Mouse (Mus musculus) CD4-positive, CD25-positive, alpha-beta regulatory T cell, adult 2 months (primary cell): Measurements from ENCODE around the gene Fam207a.
A peak's percentile ranks its signal among the peaks of the same experiment; 100 is the strongest.

ENCODE experiments used
- DNase-seq: peaks from one replicate; pipeline ENCODE4 v3.0.0-alpha.2; 2012; ENCODE audit warnings: low read depth, low spot score

Gene Fam207a

GRCm38 (mm10) chr10:77515385-77516348 is at the start of gene Fam207a:
TSS of gene Fam207a (minus strand) at chr10:77515785.
- peak; percentile 99 for DNase-seq

DNA sequence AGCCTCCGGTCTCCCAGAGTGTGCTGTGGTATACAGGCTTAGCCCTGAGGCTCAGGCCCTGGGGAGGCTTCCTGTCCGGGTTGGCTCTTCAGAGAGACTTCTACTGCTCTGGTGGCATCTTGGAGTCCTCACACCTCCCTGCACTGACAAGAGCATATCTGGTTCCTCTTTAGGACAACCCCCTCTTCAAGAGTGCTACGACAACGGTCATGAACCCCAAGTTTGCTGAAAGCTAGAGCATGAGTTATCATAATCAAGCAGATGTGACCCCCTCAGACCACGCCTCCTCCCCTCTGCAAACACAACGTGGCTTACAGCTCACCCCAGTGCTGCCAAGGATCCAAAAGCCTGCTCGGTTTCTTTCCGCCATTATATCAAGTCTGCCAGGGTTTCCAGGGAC is 49.4 kb upstream of the Fam207a start:
- DNase-seq: no peak

DNA sequence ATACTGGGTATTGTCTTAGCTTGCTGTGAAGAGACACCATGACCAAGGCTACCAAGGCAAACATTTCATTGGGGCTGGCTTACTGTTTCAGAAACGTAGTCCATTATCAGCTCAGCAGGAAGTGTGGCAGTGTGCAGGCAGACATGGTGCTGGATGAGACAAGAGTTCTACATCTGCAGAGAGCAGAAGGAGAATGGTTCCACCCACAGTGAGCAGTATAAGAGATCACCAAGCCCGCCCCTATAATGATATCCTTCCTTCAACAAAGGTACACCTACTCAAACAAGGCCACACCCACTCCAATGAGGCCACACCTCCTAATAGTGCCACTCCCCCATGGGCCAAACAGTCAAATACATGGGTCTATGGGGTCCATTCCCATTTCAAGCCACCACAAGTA is 45.9 kb upstream of the Fam207a start:
- peak; percentile 36 for DNase-seq

DNA sequence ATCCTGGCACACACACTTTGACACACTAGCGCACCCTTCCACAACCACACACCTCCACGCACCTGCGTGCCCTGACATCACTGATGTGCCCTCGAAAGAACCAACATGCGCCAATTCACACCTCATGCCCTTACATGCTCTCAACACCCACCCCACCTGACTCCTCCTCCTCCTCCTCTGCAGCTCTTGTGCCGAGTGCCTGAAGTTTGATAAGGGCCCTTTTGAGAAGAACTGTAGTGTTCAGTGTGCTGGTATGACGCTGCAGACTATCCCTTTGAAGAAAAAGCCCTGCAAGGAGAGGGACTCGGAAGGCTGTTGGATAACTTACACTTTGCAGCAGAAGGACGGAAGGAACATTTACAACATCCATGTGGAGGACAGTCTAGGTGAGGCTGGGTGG is 45.2 kb upstream of the Fam207a start:
- no peak for DNase-seq

DNA sequence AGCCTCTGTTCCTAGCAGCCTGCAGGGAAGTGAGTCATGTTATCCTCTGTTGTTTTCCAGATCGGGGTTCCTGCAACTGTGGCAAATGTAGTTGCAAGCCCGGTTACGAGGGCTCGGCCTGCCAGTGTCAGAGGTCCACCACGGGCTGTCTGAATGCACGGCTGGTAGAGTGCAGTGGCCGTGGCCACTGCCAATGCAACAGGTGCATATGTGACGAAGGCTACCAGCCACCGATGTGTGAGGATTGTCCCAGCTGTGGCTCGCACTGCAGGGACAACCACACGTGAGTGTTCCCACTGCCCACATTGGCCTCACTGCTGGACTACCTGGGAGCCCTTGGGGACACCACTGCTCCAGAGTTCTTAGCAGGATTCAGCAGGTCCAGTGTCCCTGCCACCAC is 44.5 kb upstream of the Fam207a start:
- no peak for DNase-seq

GRCm38 (mm10) chr10:77557641-77558040 is 42.1 kb upstream of the Fam207a start:
- DNase-seq: peak; percentile 55

- peak; percentile 69 for DNase-seq
Observed at GRCm38 (mm10) chr10:77556631-77557030, 41.0 kb upstream of the Fam207a start.

GRCm38 (mm10) chr10:77554918-77555317 is 39.3 kb upstream of the Fam207a start:
- DNase-seq: peak; percentile 37

- DNase-seq: no peak
Observed at GRCm38 (mm10) chr10:77553285-77553684, 37.7 kb upstream of the Fam207a start.

GRCm38 (mm10) chr10:77552162-77552561 is 36.6 kb upstream of the Fam207a start:
- DNase-seq: no peak

DNA sequence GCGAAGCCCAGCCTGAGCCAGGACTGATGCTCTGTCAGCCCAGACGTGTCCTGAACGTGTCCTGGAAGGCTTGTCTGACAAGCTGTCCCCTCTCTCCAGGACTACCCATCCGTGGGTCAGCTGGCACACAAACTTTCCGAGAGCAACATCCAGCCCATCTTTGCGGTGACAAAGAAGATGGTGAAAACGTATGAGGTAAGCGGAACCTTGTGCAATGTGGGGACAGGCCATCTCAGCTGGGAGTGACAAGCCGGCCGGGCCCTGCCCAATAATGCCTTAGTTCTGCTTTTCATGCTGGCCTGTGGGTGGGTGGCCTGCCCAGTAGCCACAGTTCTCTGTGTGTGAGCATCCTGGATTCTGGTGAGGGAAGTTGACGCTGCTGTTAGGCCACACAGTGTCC is 35.3 kb upstream of the Fam207a start:
- DNase-seq: no peak

DNA sequence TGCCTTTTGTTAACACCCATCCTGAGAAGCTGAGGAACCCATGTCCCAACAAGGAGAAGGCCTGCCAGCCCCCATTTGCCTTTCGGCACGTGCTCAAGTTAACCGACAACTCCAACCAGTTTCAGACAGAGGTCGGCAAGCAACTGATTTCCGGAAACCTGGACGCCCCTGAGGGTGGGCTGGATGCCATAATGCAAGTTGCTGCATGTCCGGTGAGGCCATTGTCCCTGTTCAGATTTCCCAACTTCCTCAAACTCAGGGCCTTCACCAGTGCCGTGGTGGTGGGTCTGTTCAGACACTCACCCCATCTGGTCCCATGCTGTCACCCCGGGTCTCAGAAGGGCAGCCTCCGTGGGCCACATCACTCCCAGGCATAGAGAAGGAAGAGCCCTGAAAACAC is 33.0 kb upstream of the Fam207a start:
- DNase-seq: no peak

- no peak for DNase-seq
Observed at GRCm38 (mm10) chr10:77544916-77545315, 29.3 kb upstream of the Fam207a start.

DNA sequence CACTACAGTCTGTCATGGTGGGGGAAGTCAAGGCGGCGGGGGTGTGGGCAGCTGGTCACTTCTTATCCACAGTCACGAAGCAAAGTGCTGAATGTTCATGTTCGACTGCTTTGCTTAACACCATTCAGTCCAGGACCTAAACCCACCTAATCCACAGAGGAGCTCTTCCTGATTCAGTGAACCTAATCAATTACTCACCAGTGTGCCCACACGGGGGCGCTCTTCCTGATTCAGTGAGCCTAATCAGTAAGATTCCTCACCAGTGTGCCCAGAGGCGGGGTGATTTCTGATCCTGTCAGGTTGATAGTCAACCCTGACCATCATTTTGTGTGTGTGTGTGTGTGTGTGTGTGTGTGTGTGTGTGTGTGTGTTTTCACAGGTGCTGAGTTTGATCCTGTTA is 27.6 kb upstream of the Fam207a start:
- peak; percentile 85 for DNase-seq

GRCm38 (mm10) chr10:77541864-77542666 is 26.5 kb upstream of the Fam207a start:
- DNase-seq: no peak

DNA sequence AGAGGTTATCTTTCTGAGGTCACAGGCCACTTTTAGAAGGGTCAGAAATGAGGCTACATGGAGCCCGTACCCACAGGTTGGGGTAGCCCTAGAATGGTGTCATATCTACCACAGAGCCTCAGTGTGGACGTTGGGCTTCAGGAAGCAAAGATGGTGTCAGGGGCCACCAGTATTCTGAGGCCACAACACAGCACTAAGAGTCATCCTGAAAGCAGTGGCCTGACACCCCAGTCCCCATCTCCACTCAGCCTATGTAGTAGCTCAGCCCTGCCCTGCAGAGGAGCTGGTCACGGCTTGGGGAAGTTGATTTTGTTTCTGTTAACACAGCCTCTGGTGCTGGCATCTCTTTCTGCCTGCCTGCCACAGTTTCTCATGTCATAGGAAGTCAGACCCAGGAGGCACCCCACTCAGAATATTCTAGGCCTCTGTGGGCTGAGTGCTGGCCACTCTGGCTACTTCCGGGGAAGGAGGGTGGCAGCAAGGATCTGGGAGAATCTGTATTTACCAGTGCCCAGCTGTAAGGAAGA is 25.1 kb upstream of the Fam207a start:
- no peak for DNase-seq

DNA sequence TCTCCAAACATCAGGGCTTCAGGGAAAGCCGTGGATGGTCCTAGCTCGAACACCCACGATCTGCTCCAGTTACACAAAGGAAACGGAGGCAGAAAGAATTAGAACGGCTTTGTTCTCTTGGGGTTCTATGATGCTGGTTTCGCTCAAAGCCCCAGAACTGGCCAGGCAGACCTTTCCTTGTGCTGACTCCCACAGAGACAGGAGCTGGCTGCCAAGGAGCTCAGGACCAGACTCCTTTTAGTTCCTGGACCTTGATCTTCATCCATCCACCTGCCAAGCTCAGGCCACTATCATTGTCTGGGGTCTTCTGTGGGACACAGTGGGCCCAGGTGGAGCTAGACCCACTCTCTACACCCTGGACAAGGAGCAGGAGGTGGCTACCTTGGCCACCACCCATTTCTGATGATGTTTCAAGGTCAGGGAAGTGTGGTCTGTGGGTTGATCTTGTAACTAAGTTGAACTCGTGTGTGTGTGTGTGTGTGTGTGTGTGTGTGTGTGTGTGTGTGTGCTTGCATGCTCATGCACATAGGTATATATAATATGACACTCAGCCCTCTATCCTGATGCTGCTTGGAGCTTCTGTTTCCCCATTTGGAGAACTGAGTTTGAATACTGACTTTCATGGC is 23.8 kb upstream of the Fam207a start:
- DNase-seq: peak; percentile 39

GRCm38 (mm10) chr10:77537215-77538209 is 21.9 kb upstream of the Fam207a start:
- peak; percentile 82 for DNase-seq

- peak; percentile 71 for DNase-seq
Observed at GRCm38 (mm10) chr10:77536727-77537126, 21.1 kb upstream of the Fam207a start.

DNA sequence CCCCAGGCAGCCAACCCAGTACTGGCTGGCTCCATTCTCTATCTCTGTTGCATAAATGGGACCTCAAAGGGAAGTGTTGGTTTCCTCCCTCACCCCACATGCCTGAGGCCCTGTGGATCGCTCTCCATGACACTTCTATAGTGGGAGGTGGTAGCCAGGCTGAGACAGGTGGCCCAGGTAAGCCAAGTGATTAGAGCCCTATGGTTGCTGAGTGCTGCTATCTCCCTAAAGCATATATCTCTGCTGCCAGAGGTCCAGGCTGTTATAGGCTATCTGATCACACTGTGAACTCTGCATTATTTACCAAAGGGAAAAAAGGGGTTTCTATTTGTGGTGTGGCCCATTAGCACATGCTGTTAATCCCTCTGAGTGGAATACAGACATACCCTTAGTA is 16.4 kb upstream of the Fam207a start:
- DNase-seq: no peak
